In the genomic region with DNA sequence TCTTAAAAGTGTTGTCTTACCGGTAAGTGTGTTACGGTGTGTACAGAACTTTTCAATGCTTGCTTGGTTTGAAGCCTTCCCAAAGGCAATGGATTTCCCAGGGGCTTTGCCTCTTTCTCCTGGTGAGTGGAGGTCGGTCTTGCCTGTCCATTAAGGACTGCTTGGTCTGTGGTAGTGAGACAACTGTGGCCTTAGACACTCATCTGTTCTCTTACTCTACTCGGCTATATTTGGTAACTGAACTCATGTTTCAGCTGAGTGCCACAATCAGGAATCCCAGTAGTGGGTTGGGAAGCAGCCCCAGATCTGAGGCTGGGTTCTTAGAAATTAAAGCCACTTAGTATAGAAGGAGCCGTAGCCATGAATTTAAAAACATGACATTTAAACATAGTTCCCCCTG, we compare ENCODE assay signal across 8 mouse cellular contexts. TPM values are rescaled to one million over a fixed set of nuclear protein-coding genes. Genes with fewer than 3 reads are reported as not detected.
DNase-seq lines count a peak whose midpoint lies in the region; ATAC-seq and TF ChIP-seq lines count a peak whose summit lies in the region.

A gene (minus strand): TSS at position 170 of the 400 bp plus-strand sequence.

- WGBS in bone marrow, adult 2 months = 82% methylated on average over 5 of the region's 5 CpGs
- 87% methylated on average over 5 of the region's 5 CpGs for WGBS in limb, embryonic 10.5 days

- POLR2A ChIA-PET in Patski (lab: Charles Lee) = no interaction called here

- H3K4me3 ChIP-seq in bone marrow, adult 2 months (replicated peaks; ENCODE audit: control insufficient read depth, low read depth, low read length) = no peak within 1 kb of the TSS
- H3K4me3 ChIP-seq in limb, embryonic 10.5 days = no peak within 1 kb of the TSS

- no peak for DNase-seq in Patski (ENCODE audit: low read depth, low spot score)
- DNase-seq in heart, adult 18-20 months = peak; percentile 57 to 58
- DNase-seq in limb, embryonic 10.5 days (ENCODE audit: low spot score) = no peak
- DNase-seq in c-Kit-positive CD71-positive TER-119-positive erythroid progenitor cells, embryonic 14.5 days (ENCODE audit: low spot score) = no peak
- no peak for DNase-seq in ovary, postnatal 36 days (ENCODE audit: low spot score)
- DNase-seq in ovary, adult 18-20 months (ENCODE audit: low spot score) = no peak
- DNase-seq in left cerebral cortex, postnatal 36 days (ENCODE audit: low spot score in 2 of 2) = no peak

- H3K36me3 ChIP-seq in limb, embryonic 10.5 days = no peaks in the 10 kb centered on the region

- ATAC-seq in Patski = no peak

- peaks cover 74% of the 10 kb centered on the region for H3K27me3 ChIP-seq in Patski
- no peaks in the 10 kb centered on the region for H3K27me3 ChIP-seq in limb, embryonic 10.5 days (ENCODE audit: low read depth, poor library complexity, severe bottlenecking)

- no peaks in the 10 kb centered on the region; the same call in 1 of the 2 replicates for H3K4me1 ChIP-seq in bone marrow, adult 2 months (ENCODE audit: control insufficient read depth, insufficient read depth, low read length)
- no peaks in the 10 kb centered on the region for H3K4me1 ChIP-seq in limb, embryonic 10.5 days

- in situ Hi-C loops in Patski (cut with MboI; ENCODE audit: low pct_unique_long_range_greater_than_20kb) = no loop called here

- H3K9me3 ChIP-seq in limb, embryonic 10.5 days (replicated peaks) = no peaks in the 10 kb centered on the region

- intact Hi-C loops in left cerebral cortex, postnatal 36 days (cut with DNase I) = no loop called here

- CTCF ChIA-PET in Patski (lab: Charles Lee) = no interaction called here

- no peak within 1 kb of the TSS for H3K27ac ChIP-seq in bone marrow, adult 2 months (ENCODE audit: control insufficient read depth, insufficient read depth, low read depth, low read length, poor library complexity)
- no peak within 1 kb of the TSS for H3K27ac ChIP-seq in limb, embryonic 10.5 days

- no peak for TF ChIP-seq CTCF in Patski (IDR thresholded peaks at IDR 0.05)
- TF ChIP-seq CTCF in bone marrow, adult 2 months (IDR thresholded peaks at IDR 0.05; ENCODE audit: control insufficient read depth, insufficient read depth, low read length) = no peak

- TF ChIP-seq POLR2A in bone marrow, adult 2 months (IDR thresholded peaks at IDR 0.05; ENCODE audit: borderline replicate concordance, control insufficient read depth, low read depth, low read length) = no peak

RNA-seq across cellular contexts. Expression of the gene that starts here (rescaled TPM):
- 99.0 TPM for polyA plus RNA-seq in Patski (2021)
- polyA plus RNA-seq in bone marrow, adult 2 months (2011; ENCODE audit: insufficient read depth, insufficient read length, low replicate concordance, missing spikeins) = 28.3 and 33.7 TPM in 2 replicates
- total RNA-seq in heart, adult 18-20 months (2021) = 100 to 1,000 TPM; 157 to 161 TPM
- polyA plus RNA-seq in limb, embryonic 10.5 days (2016; fragmentation: Nextera tagmentation; extraction: Ambion mirVana) = 37.9 and 71.1 TPM in 2 replicates
- 1 to 10 TPM; 2.8 to 4.0 TPM for total RNA-seq in left cerebral cortex, postnatal 36 days (2021)

Comparison
In these comparisons a context has a peak if more than half of its experiments do, and no peak if none do; other contexts are left out.
1. RNA of the gene that starts here (total RNA-seq): 157 to 161 TPM in heart, adult 18-20 months; 2.8 to 4.0 TPM in left cerebral cortex, postnatal 36 days; every median in the first group is over 10 times any median in the second.
2. DNase-seq: peak in heart, adult 18-20 months (2 of 2); none in Patski (single experiment), limb, embryonic 10.5 days (single experiment), c-Kit-positive CD71-positive TER-119-positive erythroid progenitor cells, embryonic 14.5 days (single experiment), ovary, postnatal 36 days (single experiment), ovary, adult 18-20 months (single experiment) and left cerebral cortex, postnatal 36 days (0 of 2).